Mouse (Mus musculus) embryo, embryonic 10.5 days (tissue): ENCODE results near the gene BC016579.

Source experiments
- DNase-seq: peaks from one replicate; pipeline ENCODE4 v3.0.0-alpha.2; 2015; ENCODE audit warnings: low spot score

The BC016579 gene

DNA sequence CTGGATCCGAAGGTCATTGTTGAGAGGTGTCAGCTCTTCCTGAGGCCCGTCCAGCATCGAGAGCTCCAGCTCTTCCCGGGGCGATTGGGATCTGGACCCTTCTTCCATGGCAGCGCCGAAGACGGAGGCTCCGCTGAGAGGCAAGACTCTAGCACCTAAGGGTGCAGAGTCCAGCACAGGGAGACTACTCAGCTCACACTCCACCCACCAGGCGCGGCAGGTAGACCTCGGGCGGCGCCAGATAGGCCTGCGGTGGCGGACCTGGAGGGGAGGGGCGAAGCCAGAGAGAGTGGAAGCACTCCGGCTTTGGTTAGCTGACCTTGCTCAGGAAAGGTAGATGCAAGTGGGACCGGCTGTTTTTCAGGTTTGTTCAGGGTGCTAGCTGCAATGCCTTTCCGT lies at the start of gene BC016579:
Gene BC016579 (minus strand): TSS at position 135 of the 399 bp plus-strand sequence.
- peak; percentile 3 for DNase-seq

DNA sequence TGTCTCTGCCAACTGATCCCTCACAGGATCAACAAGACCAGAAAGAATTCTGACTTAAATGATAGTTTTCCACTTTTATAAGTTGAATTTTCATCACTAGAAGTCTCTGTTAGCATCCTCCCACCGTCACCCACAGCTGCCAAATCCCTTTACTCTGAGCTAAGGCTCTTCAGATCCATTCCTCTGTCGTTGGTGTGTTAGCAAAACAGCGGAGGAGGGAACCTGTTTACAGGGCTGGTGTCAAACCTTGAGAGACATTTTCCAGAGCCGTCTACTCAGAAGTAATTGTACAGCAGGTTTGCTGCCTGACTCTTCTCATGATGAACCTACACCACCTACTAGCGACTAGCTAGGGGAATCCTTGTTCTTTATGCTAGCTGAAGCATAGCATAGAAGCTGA lies 45.4 kb upstream of the BC016579 start:
- DNase-seq, result no peak

DNA sequence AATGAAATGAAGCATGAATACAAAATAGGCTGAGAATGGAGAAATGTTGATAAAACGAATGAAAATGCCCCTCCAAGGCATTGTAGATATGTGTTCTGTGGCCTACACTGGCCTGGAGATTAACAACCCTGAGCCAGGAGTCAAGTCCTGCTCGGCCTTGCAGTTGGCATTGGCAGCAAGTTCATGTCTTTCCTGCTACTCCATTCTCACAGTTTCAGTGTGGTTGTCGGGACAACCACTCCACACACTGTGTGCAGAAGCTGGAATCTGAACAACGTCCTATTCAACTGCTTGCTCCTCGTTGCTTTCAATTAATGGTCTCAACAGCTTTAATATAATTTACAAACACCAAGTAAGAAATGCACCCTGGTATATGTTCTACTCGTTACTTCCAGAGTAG lies 44.1 kb upstream of the BC016579 start:
- no peak for DNase-seq

DNA sequence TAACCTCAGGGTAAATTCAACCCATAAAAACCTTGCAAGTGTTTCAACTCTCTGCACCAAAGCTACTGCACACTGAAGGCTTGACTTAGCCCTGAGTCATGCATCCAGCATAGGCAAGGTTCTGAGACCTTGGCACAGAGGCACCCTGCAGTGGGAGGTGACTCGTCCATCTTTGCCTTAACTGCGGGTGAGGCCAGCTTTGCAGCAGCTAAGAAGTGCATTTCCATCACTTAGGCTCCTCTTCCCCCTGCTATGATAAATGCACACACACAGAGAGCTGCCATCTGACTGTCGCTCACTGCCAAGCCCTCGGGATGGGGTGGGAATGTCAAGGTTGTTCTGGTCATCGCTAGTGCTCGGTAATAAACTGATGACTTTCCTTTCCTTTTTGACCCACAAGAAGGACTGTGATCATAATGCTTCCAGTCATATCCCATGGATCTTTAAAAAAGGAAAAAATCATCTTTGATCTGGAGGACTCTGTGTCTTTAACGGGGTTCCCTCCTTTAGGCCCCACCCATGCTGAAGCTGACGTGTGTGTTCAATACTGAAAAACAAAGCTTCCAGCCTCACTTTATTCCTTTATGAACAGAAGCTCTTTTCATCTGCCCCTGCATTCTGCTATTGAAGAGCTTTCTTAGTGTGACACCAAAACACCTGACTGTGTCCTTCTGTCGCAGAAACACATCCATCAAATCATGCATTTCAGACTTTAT lies 41.7 kb upstream of the BC016579 start:
- DNase-seq, result no peak

DNA sequence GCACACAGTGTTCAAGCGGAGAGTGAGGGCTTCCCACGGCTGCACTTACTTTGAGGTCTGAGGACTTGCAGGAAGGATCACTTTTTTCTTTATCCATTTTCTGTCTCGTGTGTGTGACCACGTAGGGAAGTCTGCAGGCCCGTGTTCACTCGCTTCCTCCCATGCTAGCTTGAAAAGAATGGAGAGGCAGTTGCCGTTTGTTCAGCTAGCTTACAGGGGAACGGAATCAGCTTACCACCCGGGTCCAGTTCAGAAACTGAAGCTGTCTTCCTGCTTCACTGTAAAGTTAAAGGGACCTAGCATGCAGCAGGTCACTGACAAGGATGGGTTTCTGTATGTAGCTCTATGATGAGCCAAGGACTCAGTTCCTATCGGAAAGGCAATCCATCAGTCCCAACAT lies 39.7 kb upstream of the BC016579 start, which contains the start of gene Tmprss7:
Gene Tmprss7 (minus strand): TSS at position 101 of the 400 bp plus-strand sequence.
- no peak for DNase-seq

DNA sequence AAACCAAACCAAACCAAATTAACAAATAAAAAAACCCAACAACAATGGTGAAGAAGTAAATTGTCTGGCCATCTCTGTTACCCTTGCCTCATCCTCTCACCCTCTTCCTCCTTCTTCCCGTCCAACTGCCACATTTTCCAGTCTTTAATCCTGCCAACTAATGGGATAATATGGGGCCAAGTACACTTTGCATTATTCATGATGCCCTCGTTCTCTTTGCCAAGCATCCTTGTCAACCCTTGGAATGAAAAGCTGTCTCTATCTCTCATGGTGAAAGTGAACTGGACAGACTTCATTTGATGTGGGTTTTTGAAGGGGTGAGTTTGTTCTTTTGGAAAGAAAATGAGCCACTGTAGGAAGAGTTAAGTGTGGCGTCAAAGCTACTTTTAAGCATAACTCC lies 39.0 kb upstream of the BC016579 start:
- no peak for DNase-seq

DNA sequence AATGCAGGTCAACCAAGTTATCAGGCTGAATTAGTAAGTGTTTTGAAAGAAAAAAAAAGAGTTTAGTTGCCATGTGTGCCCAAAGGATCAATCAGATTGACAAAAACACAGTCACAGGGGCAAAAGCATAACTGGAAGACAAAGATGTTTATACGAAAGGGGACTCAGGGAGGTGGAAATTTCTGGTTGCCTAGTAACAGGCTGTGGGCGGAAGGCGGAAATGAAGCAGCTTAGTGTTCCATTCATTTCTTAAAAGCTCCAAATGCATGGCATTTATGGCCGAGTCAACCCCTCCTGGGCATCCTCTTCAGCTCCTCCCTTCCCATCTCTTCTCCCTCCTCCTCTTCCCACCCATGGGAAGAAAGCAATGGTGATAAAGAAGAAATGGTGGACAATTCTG lies 36.3 kb upstream of the BC016579 start:
- peak; percentile 64 for DNase-seq

DNA sequence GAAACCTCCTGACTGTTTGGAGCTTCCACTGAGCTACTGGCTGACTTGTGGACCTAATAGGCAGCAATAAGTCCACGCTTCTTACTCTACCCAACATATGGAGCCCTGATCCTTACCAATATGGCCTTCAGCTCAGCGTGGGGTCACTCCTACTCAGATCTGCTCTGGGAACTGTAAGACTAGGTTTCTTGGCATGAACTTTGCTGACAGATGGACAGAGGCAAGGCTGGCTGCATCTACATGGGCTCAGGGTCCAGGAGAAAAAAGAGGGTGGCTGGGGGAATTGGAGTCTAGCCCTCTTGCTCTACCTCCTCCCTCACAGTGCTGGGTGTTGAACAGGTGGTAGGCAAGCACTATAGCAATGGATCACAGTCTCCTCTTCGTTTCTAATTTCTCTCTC lies 33.0 kb upstream of the BC016579 start:
- DNase-seq, result no peak

DNA sequence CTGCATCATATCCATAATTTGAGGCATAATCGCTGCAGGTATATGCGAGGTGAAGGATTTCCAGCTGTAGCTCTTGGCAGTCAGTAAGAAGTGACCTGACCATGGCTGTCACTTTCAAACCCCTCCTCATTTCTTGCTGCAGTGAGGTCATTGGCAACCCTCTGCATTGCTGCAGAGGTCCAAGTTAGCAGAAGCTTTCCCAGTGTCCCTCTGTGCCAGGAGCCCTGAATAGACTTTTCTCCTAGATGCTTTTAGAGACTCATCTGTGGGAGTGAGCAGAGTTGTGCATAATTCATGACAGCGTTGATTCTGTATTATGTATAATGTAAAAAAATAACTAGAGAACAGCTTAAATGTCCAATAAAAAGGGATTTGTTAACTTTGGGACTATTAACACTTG lies 31.4 kb upstream of the BC016579 start:
- DNase-seq, result no peak

DNA sequence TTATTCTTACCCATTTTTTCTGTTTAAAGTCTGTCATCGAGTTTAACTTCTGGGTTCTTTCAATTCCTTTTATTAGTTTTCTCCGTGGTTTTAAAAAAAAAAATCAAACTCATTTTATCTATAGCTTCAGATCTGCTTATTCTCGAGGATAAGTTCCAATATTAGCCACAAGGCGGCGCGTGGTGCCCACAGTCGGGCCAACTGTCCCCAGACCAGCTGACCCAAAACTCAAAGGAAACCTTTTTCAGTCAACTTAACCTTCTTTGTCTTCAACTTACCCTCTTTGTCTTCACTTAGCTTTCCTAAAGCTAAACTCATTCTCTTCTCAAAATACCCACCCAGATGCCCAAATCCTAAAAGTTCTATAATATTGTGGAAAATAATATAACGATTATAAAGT lies 30.9 kb upstream of the BC016579 start:
- DNase-seq, result peak; percentile 83

DNA sequence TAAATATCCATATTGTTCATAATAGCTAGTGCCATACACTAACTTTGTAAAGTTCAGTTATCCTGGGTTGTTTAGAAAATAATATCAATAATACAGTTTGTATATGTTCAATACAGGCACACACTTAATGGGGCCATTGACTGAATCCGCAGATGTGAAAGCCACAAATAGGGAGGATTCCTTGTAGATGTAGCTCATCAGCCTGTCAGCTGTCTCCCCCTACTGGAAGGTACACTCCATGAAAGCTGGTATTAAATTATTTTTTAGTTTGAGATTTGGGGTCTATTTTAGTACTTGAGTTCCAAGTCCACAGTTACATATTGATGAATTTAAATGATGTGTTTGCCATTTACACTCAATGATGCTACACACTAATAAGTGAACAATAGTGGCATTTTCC lies 22.6 kb upstream of the BC016579 start:
- peak; percentile 38 for DNase-seq

DNA sequence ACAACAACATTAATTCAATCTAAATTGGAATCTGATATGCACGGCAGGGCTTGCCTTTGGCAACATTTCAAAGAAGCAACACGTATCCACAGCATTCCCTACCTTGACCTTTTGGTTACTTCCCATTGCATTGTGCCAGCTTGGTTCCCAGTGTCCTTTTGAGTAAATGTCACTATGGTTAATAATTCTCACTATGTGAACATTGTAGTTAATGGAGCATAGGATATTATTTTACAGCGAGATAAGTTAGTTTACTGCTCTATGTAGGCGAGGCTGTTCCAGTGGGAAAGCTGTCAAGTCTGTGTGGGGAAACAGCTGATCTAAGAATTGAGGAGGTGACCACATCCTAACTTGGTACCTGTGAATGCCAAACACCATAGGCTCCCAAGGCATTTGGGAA lies 16.1 kb upstream of the BC016579 start:
- DNase-seq, result no peak

DNA sequence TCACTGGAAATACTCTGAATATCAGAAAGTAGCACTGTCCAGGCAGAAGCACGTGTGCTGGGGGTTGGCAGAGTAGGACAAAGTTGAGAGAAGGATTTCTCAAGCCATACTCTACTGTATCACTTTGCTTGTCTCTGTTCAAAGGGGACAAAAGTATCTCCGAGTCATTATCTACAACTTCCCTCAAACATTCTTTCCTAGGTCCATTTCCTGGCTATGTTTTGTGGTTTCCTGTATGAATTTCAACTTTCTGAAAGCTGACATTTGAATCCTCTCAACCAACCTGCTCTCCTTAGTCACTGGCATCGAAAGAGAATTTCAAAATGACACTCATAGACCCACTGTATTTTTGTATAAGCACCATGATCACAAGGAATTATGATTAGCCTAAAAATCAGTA lies 14.3 kb upstream of the BC016579 start:
- DNase-seq, result no peak

DNA sequence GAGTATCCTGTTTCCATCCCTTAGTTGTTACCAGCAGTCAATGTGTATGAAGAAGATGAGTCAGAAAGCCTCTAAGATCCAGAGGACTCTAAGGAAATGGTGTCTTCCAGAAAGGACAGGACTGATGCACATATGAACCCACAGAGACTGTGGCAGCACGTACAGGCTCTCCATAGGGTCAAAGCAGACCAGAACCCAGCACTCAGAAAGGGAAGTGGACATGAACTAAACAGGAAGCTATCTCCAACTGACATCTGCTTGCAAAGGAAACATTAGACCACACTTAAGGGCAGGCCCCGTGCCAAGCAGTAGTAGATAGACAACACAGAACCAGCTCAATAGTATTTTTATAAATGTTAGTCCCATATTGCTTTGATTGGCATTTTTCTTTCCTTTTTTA lies 12.3 kb upstream of the BC016579 start:
- DNase-seq, result no peak

DNA sequence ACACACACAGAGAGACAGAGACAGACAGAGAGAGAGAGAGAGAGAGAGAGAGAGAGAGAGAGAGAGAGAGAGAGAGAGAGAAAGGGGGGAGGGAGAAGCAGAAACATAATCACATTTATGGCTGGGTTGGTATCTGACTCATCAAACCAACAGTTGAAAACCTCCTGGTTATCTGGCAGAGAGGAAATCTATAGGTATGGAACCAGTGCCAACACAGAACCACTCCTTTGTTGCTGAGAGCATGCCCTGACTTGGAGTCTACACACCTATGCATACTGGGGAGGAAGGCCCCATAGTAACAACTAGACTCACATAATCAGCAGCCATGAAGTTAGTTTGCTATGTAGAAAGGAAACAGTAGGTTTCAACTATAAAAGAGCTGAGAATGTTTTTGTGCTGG lies 8.5 kb upstream of the BC016579 start:
- no peak for DNase-seq

DNA sequence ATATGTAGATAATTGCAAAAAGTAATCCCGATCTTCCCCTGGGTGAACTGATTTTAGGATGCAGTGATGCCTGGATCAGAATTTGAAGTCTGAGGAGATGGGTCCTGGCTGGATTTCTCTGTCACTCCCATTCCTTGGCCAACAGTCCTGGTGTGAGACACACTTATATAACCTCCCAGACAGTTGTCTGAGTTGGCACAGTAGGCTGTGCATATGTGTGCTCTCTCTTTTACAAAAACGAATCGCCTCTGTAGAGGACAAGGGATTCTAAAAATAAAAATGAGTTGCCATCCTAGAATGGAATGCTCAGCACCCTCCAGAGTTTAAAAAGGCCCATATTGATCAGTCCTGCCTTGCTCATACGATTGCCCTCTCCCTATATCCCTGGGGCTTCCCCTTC lies 5.7 kb upstream of the BC016579 start:
- DNase-seq, result no peak

DNA sequence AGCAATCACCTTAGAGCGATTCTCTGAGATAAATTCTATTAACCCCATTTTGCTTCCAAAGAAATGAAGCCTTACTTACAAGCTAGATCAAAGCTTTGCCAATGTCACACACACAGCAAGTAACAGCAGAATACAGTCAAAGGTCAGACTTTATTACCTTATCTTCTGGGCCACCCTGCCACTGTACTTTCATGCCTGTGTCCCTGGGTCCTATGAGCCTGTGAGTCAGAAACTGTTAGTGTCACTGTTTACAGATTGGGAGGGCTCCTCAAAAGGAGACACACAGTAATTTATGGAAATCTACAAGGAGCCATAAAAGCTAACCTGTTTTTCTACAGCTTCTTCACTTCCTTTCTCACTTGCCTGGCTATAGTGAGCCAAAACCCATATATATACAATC lies 4.4 kb upstream of the BC016579 start:
- no peak for DNase-seq

DNA sequence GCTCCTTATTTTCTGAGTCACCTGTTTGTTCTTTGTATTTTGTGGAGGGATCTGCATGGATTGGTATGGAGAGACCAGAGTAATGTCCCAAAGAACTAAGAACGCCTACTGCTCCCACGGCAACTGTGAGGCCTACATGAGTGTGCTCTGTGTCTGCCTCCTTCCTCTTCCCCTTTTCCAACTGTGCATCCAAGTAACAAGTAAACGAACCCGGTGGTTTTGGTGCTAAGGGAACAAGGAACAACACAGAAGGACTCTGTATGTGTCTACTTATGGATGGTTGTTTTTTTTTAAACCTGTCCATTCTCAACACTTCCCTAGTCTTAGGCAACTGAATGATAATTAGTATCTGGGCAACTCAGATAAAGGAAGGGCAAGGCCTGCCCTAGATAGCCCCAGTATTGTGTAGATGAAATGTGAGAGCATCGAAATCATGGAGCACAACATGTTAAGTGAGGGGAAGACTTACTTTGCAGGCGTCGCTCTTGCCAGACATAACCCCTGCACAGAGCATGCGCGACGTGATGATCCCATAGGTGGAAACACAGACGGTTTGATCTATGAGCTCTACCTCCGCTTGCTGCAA lies 3.8 kb upstream of the BC016579 start:
- no peak for DNase-seq

DNA sequence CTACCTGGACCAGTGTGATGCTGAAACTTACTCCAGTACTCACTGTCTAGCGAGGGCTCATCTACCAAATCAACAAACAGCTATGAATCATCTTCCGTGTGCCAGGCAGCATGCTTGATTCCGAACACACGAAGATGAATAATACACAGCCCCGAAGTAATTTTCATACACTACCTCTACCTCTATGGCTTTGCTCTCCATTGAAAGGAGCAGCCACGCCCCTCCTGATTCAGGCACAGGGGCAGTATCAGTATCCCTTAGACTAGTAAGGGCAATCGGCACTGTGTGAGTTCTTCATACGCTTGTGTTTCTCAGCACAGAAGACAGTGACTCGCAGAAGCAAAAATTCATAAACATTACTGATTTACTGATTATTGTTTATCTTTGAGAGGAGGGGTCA lies 597 bp upstream of the BC016579 start:
- no peak for DNase-seq

DNA sequence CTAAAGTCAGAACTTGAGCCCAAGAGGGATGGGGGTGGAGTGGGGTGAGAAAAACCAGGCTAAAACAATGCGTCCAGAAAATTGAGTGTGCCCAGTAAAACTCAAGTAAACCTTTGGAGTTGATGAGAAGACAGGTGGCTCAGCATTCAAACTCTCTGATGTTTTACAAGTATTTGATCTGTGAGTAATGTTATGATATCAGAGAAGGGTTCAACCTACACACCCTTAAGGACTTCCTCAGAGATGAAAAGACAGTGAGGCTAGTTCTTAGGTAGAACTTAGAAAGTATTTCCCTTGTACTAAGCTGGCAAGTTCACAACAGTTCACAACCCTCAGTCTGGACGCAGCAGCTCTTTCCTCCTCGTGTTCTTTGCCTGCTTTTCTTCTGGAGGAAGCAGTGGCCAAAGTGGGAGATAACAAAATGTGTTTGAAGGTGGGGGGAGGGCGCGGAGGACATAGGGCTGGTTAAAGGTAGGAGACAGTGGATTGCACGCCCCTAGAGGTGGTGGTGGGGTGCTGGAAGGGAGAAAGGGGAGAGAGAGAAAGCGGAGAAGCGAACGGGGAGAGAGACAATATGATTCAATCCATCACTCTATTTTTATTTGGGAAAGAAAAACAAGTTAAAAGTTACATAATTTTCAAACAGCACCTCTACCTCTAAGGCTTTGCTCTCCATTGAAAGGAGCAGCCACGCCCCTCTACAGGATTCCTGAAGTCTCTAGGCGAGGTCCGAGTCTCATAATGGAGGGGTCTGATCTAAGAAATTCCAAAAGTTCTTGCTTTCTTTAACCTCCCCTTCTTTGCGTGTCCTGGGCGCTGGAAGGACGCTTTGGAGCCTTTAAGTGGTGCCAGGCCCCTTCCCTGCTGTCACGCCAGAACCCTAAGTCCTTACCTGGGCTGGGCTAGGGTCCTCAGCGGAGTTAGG lies 597 bp downstream of the BC016579 start:
- DNase-seq, result peak; percentile 8

DNA sequence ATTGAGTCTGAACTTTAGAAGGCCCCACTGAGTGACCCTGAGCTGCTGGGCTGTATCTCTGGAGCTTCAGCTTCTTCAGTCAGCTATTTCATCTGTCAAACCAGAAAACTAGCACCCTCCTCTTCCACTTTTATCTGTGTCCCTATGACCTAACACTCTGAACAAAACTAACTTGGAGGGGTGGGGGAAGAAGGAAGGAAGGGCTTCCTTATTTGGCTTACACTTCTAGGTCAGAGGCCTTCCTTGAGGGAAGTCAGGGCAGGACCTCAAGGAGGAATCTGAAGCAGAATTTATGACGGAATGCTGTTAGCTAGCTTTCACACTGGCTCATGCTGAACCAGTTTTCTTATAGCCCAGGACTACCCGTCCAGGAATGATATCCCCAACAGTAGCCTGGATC lies 2.4 kb downstream of the BC016579 start:
- DNase-seq, result no peak

DNA sequence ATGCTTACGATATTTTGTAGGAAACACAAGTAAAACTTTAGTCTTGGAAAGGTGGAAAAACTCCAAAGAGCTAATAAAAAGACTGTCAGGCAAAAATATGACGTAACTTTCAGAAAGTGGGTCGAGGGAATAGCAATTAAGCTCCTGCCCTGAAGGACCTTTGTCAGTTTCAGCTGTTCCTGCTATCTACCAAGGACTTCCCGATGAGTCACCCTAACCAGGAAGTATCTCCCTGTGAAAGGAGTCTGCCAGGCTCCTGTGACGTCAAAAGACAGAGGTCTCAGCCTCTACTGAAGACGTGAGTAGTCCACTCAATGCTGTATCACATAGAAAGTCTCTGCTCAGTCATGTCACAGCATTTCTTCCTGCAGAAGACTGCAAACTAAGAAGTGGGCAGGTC lies 9.5 kb downstream of the BC016579 start:
- DNase-seq, result no peak

DNA sequence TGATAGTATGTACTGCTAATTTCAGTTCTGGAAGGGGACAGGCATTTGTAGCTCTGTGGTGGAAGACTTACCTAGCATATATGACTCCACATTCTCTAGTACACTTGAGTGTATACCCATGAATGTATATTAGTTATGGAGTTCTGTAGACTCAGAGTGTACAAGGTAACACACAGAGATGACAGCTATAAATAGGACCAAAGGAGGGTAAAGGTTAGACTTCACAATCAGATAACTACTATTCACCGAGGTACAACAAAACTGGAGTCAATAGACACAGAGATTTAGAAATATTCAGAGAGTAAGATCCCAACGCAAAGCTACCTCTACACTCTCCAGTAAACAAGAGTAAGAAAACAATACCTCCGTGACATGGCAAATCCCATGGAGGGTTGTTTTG lies 9.9 kb downstream of the BC016579 start:
- DNase-seq, result no peak
